Mouse (Mus musculus): ENCODE measurements around the gene Arhgef33.
"Not testable (repeated sequence)": the region's sequence is repeated elsewhere in the genome, so short reads cannot be mapped to it uniquely, and the experiment has no call there.

Arhgef33 gene

DNA sequence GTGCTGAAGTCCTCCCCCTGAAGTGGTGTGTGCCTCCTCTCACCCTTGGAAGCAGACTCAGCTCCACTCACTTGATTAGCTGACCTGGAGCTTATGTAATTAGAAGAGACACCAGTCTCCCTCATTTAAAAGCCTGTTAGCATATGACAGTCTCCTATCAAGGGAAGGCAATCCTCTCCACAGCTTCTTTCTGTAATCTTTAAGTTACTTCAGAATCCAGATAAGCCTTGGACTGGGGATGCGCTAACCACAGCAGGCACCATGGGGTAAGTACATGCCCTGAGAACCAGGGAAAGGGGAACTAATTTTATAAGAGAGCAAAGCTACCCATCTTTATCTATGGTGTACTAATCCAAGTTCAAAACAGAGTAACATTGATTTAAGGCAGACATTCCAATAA, at the start of gene Arhgef33:
TSS of gene Arhgef33 (plus strand) at position 157 of the 400 bp plus-strand sequence.
- no peak for DNase-seq (ENCODE audit: low spot score in 2 of 2)

DNA sequence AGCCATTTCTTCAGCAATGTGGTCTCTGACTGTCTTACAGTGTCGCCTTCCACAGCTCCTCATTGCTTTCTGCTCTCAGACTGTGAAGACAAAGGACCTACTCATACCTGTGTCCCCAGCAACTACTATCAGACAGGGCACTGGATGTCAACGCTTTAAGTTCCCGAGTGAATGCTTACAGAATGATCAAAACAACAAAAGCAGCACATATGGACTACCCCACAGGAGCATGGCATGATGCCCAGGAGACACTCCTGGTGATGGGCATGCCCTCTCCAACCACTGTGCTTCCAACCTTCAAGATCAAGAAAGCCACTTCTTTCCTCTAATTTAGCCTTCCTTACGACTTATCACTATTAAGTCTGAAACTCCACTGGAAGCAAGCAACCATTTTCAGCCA, 40.1 kb upstream of the Arhgef33 start:
- DNase-seq (ENCODE audit: low spot score in 2 of 2) = no peak

DNA sequence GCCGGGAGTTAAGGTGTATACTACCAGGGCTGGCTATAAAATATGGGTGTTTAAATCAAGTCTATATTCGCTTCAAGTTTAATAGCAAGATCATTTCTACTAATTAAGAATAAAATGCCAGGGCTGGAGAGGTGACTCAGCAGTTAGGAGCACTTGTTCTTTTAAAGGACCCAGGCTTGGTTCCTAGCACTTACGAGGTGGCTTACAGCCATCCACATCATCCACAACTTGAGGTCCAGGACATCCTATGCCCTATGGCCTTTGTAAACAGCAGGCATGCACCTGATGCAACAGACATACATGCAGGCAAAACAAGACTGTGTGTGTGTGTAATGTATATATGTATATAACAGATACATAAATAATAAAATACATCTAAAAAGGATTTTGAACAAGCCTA, 39.1 kb upstream of the Arhgef33 start:
- DNase-seq (ENCODE audit: low spot score in 2 of 2) = no peak

DNA sequence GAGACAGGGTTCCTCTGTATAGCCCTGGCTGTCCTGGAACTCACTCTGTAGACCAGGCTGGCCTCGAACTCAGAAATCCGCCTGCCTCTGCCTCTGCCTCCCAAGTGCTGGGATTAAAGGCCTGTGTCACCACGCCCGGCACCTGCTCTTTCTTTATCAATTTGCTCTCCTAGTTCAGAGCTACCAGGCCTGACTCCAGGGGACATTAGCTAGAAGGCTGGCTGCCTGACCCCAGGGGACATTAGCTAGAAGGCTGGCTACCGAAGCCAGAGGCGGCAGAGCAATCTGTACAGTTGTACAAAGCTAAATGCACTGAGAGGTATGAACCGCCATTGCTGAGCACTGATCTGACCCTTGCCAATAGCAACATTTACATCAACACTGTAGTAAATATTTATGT, 36.6 kb upstream of the Arhgef33 start:
- not testable (repeated sequence) for DNase-seq (ENCODE audit: low spot score in 2 of 2)

DNA sequence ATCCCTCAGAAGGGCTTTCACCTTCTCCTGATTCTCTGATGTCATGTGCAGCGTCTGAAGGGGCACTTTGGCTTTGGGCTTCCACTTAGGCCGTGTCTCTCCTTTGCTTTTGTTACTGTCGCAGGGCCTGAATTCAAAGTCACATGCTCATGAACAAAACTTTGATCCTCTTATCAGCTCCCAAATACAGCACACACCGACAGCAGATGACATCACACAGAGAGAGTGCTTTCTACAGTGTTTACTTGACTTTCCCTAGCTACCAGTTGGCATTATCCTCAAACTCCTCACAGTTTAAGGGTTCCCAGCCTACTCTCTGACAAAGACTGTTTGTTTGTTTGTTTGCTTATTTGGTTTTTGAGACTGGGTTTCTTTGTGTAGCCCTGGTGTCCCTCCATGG, 29.0 kb upstream of the Arhgef33 start:
- no peak for DNase-seq (ENCODE audit: low spot score in 2 of 2)

DNA sequence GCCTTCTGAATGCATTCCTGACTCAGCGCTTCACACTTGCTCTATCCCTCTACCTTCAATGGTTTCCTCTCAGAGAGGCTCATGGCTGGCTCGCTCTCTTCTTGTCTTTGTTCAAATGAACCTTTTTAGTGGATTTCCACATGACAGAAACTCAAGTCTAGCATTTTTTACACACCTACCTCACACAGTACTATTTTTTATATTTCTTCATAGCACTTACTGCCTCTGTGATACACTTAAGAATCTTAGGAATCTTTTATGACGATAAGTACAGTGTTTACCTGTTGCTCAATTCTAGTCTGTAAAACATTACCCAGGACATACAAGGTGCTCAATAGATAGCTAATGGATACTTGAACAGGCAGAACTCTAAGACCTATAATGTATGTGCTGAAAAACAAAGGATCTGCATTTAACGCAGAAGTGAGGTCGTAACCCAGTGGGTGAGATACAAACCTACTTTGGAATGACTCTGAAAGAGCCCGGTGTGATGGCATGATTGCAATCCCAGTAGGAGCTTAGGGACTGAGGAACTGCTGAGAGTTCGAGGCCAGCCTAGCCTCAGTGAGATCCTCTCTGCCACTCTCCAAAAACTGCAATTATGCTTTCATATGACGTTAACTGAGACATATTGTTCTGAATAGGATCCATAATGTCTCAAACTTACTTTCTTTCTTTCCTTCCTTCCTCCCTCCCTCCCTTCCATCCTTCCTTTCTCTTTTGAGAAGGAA, 27.7 kb upstream of the Arhgef33 start:
- DNase-seq (ENCODE audit: low spot score in 2 of 2) = no peak

DNA sequence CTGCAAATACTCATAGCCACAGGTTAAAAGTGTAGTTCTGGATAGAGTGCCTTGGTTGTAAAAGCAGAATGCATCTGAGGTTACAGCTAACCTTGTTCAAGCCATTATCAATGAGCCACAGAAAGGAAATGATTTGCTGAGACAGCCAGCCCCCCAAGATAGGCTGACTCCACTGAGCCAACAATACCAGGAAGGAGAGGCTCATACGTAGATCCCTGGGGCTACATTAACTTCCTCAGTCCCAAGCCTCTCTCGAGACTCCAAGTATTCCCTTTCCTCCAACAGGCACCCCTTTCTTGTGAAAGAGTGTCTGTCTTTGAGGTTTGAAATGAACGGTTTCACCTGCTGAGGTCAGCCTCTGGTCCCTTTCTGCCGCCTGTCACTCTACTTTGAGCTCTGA, 22.8 kb upstream of the Arhgef33 start:
- DNase-seq (ENCODE audit: low spot score in 2 of 2) = no peak

DNA sequence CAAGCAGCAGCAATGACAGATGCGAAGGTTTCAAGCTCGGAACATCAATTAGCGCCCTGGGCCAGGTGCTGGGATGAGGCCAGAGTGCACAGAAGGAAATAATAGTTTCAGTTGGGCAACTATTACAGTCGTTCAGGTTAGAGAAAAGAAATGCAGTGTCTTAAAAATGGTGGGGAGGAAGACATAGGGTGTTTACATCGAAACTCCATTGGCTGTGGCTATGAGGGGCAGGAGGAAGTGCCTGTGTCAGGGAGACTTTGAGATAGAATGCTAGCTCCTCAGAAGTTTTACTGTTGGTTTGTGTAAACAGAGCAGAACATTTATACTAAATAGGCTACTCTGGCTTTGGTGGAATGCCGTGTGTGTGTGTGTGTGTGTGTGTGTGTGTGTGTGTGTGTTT, 19.2 kb upstream of the Arhgef33 start:
- no peak for DNase-seq (ENCODE audit: low spot score in 2 of 2)

DNA sequence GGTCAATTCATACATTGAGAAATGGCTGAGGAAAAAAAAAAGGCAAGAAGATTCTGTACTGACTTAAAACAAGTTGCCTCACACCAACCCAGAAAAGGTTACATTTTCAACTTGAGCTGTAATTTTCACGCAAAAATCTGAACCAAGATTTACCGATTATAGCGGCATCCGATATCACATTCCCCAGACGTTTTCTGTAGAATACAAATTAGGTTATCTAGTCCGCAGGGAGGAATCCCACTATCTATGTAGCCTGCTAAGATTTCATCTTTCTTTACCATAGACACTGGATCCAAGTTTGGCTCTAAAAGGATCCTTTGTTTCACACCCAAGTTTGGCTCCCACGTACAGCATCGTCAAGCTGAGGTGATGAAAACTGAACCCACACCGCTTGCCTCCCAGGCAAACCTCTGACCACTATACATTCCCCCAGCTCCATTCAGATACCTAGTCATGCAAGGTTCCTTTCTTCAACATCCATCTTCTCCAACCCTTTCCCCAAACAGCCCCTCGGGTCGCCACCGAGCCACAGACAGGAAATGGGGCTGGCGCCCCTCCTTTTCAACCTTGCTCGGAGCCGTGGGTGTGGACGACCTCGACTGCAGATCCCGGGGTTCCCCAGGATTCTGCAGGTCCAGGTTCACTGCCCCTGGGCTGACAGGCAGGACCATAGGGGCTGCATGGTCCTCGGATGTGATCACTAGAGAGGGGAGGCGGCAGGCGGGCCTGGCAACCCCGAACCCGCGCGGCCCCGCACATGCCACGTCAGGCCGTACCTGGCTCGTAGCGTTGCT, 17.7 kb upstream of the Arhgef33 start:
- DNase-seq (ENCODE audit: low spot score in 2 of 2) = peak in 1 of 2 experiments; percentile 47

DNA sequence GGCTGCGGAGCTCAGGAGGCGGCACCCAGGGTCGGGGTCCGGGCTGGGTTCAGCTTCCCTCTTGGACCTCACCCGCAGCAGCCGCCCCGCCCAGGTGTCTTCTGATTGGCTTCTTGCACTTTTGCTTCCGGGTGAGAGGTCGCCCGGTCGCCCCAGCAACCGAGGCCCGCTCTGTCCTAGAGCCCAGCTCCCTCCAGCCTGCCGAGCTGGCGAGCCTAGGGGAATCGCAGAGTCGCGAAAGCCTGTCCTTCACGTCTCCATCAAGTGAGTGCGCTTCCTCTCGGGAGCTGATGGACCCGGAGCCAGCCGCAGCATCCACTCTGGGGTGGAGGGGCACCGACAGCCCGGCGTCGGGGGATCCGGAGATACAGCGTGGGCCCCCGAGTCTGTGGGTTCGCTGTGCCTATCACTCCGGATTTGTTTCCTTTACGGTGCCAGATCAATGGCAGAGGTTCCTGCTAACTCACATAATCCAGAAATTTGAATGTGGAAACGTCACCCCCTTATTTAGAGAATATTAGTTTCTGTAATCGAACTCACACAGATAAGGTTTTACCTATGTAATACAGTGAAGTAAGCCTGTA, 17.0 kb upstream of the Arhgef33 start, which contains the start of the genes Morn2 and Dhx57:
TSS of gene Morn2 (plus strand) at position 130 of the 584 bp plus-strand sequence.
TSS of gene Dhx57 (minus strand) at position 403 of the 584 bp plus-strand sequence.
- peak; percentile 95 to 98 for DNase-seq (ENCODE audit: low spot score in 2 of 2)

DNA sequence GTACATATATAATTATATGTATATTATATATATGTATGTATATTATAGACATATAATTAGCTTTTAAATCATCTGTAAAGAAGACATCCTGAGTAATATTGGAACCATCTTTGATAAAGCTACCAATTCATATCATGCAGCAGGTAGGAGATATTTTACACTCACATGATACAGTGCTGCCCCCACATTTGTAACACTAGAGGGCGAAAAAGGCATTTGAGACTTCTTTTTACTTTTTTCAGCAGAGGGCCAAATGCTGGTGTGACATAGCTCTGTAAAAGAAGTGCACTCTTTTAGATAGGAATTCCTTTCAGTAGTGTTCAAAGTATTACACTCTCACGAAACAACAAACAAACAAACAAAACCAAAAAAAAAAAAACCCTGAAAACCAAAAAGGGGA, 16.1 kb upstream of the Arhgef33 start:
- peak in 1 of 2 experiments; percentile 48 for DNase-seq (ENCODE audit: low spot score in 2 of 2)

DNA sequence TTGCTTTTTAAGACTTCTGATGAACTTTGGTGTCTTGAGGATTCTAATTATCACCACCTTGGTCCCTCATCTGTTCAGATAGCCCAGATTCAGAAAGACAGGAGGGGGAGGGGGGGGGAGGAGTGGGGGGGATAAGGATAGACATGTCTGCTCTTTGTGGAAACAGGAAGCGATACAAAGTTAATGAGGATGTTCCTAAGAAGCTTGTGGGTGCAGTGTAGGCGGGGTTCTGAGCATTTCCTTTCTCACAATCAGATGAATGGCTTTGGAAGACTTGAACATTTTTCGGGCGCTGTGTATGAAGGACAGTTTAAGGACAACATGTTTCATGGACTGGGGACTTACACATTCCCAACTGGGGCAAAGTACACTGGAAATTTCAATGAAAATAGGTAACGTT, 11.9 kb upstream of the Arhgef33 start:
- DNase-seq (ENCODE audit: low spot score in 2 of 2) = no peak

DNA sequence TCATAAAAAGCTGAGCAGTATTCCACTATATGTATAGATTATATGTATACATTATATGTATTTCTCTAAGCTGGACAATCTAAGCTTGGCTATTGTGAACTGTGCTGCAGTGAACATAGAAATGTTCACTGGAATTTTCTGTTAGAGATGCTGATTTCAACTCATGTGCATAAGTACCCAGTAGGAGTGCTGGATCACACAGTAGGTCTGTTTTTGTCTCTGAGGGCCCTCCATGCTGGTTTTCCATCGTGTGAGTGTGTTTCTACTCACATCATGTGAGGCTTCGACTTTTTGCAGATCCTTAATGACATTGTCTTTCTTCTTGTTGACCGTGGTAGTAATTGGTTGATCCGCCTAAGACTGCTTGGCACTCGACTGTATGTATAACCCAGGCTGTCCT, 8.4 kb upstream of the Arhgef33 start:
- DNase-seq (ENCODE audit: low spot score in 2 of 2) = no peak

DNA sequence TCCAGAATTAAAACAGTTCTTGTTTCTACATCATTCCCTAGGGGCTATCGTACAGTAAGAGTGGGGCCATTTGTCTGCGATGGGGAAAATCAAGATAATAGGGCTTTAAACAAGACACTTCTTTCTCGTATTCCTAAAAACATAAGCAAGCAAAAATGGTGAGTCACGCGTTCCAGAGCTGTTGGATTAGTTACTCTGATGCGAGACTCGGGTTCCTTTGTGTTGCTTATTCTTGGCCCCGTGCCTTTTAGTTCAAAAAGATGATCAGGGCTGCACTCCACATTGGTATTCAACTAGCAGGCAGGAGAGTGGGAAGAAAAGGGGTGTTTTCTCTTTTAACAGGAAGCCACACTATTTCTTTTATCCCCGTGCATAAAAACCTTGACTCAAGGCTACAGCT, 4.6 kb downstream of the Arhgef33 start:
- no peak for DNase-seq (ENCODE audit: low spot score in 2 of 2)

DNA sequence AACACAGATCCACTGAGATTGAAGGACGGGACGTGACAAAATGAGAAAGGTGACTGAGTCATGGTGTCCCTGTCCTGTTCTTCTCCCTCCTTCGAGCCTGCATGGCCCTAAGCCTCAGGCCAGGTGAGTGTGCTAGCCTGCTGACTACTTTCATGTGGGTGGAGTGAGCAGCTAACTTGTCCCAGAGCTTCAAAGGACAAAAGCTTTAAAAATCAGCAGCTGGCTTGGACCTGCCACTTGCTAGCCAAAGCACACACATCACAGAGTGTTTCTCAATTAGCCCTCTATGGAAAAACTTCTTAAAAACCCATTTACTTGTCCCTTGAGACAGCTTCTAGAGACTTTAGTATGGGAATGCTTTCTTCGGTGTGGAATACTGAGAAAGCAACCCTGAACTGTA, 5.2 kb downstream of the Arhgef33 start:
- no peak for DNase-seq (ENCODE audit: low spot score in 2 of 2)

DNA sequence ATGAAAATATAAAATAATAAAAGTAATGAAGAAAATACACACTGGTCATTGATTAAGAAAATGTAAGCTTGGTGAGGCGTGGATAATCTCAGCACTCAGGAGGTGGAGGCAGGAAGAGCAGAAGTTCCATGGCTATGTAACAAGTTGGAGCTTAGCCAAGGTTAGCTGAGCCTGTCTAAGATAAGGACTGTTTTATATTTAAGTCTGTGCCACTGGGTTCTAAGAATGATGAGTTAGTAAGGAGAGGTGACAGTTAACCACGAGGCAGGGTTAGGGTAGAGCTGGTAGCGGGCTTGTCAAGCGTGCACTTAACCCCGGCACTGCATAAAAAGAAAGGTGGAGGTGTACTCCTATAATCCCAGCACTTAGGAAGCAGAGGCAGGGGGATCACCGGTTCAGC, 15.0 kb downstream of the Arhgef33 start:
- no peak for DNase-seq (ENCODE audit: low spot score in 2 of 2)

DNA sequence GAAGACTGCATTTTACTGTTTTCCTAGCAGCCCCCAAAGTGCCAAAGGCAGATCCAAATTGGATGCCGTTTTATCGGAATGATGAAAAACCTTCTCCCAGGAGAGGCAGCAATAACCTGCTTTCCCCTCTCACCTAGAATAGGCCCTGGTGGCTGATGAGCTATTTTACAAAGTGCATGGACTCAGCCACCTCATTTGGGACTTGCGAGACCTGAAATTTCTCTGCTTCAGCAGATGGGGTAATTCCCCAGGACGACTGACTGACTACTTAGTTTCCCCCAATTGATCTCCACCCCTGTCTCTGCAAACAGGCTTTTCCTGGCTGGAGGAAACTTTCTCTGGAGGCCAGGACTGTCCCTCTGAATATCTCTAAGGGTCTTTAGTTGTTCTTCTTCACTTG, 15.8 kb downstream of the Arhgef33 start:
- no peak for DNase-seq (ENCODE audit: low spot score in 2 of 2)

DNA sequence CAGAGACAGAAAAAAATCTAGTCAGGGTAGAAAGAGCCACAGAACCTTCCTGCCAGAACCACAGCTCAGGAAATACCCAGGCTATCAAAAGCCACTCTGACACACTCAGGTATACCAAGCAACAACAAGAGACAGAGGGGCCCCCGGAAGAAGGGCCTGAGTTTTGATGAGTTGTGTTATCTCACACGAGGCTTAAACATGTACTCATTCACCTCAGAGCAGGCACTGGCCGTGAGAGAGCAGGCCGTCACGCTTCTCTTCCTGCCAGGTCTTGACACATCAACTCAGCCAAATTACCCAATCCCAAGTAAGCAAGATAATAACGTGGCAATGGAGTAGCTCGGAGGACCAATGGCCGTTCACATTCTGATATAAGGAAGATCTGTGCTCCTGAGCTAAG, 16.5 kb downstream of the Arhgef33 start:
- no peak for DNase-seq (ENCODE audit: low spot score in 2 of 2)

DNA sequence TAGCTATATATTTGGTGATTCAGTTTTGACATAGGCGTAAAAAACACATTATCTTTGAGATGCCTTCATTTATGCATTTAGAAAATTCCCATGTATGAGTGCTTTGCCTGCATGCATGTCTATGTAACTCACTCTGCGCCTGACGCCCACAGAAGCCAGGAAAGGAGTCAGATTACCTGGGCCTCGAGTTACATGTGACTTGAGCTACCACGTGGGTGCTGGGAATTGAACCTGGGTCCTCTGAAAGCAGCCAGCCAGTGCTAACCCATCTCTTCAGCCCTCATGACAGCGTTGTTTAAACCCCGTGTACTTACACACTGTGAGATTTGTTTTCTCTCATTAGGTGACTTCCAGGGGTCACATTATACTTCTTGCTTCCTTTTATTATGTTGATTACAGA, 17.3 kb downstream of the Arhgef33 start:
- no peak for DNase-seq (ENCODE audit: low spot score in 2 of 2)

DNA sequence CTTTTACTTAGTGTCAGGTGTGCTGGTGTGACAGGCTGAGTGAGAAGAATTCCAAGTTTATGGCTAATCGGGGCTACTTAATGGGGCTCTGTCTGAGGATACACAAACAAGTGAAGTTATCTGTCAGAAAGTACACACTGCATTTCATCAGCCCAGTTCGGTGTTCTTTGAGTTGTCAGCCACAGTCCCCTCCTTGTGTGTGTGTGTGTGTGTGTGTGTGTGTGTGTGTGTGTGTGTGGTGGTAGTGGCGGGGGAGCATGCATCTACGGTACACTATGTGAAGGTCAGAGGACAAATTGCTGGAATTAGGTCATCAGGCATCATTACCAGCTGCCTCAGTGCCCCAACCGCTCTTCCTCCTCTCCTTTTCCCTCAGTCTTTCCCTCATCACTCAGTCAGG, 18.2 kb downstream of the Arhgef33 start:
- DNase-seq (ENCODE audit: low spot score in 2 of 2) = no peak

DNA sequence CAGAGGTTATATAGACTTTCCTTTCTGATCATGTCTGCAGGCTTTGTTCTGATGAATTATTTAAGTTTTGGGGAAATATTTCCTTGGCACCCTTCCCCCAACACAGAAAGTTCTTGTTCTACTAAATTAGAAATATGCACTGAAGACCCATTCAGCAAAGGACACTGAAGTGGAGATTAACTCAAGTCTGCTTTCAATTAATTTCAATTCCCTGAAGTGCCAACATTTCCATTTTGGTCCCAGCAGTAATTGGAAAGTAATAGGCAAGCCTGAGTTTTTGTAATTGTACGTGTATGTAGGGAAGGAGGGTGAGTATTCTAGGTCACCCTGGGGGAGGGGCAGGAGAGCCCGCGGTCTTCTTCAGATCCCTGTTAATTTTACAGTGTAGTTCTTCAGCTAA, 19.2 kb downstream of the Arhgef33 start:
- DNase-seq (ENCODE audit: low spot score in 2 of 2) = no peak

DNA sequence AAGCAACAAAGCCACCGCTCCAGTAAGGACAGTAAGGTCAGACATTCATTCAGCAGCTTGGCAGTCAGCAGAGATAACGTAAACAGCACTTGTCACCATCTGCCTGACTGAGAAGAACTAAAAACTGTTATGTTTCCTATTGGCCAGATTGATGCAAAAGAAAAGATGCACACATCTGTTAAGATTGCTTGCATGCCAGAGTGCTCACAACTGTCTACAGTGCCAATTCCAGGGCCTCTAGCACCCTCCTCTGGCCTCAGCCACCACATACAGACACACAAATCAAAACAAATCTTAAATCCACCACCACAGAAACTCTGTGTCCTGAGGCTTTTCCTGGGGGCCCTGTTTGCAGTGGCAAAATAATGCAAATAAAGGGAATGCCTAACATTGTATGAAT, 25.2 kb downstream of the Arhgef33 start:
- peak in 1 of 2 experiments; percentile 13 for DNase-seq (ENCODE audit: low spot score in 2 of 2)

DNA sequence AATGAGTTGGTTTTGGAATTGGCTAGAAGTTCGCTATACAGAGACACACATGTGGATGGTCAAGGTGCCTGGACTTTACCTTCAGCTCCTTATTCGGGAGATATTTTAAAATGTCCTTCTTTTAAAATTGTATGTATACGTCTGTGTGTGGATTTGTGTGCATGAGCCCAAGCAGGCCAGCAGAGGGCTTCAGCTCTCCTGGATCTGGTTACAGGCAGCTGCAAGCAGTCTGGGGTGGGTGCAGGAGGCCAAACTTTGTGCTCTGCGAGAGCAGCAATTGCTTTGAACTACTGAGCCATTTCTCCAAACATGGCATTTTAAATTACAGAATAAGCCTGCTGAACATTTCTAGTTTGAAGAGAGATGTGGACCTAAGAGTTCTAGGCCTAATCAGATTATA, 38.1 kb downstream of the Arhgef33 start:
- no peak for DNase-seq (ENCODE audit: low spot score in 2 of 2)

Data from frontal cortex, postnatal 36 days (tissue).